Mouse (Mus musculus): ENCODE measurements at regions not wholly inside any gene's neighbourhood (a gene's known extent, or its start where the extent isn't known, plus 50 kb on each side); places are given as distances from the start of the nearest gene placed in this dataset.
A peak's percentile ranks its signal among the peaks of the same experiment; 100 is the strongest.

DNA sequence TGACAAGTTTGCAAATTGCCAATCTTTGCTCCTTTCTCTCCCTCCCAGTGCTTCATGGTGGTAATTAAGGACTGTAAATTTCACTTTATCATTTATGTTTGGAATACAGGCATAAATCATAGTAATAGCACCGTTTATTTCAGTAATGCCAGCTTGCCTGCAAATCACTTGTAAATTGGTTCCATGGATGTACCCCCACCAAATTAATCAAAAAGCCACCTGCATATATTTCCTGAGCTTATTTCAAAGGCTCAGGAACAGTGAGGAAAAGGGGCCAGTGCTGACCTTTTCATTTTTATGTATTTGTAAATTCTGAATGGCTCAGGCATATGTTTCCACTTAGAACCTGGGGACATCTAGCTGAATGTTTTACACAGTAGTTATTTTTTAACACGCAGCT is 115.0 kb downstream of the D3Ertd751e start:
- DNase-seq, result no peak

DNA sequence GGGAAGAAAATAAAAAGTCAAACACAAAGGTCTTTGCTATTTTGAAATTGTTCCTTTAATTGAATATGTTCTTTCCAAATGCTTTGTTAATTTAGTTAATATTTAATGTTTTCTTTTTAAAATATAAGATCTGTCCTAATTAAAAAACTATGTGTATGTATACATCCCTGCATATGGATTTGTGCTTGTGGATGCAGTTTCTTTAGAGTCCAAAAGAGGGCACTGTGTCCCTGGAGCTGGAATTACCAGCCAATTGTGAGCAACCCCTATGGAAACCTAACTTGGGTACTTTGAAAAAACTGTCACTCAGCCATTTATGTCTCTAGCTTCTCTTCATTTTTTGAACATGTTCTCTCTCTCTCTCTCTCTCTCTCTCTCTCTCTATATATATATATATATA is 120.3 kb downstream of the D3Ertd751e start:
- DNase-seq, result no peak

DNA sequence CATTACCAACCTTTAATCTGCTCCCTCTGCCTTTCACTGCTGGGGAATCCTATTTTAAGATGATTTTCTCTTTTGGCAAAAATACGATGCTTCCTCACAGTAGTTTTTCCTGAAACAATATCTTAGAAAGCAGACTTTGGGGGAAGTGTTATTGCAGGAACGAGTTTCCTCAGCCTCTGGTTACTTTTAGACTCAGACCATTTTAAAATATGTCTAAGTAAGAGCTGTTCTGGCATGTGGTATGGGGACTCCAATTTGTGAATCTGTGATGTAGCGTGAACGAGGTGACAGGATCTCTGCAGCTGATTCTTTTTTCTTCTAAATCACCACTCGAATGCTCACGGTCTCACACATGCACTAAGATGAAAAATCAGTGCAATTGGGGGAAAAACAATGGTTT is 166.5 kb downstream of the D3Ertd751e start:
- DNase-seq, result no peak

- no peak for DNase-seq
Measured at GRCm38 (mm10) chr3:41913190-41913589, 170.8 kb downstream of the D3Ertd751e start.

DNA sequence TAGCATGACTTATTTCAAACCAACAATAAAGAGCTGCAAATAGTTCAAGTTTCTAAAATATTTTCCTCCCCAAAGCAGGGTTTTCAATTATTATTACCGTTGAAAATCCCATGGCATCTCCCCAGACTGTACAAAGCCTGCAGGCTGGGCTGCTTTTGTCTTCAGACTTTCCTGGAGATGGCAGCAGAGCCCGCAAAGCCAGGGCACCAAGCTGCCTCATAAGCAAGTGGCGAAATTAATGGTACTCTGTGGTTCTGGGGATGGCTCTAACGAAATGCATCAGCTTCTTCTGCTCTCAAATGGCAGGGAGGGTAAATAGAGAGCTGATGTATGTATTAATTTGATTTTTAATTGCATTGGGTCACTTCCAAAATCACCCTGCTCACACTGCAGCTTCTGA is 197.4 kb downstream of the D3Ertd751e start:
- DNase-seq, result no peak

DNA sequence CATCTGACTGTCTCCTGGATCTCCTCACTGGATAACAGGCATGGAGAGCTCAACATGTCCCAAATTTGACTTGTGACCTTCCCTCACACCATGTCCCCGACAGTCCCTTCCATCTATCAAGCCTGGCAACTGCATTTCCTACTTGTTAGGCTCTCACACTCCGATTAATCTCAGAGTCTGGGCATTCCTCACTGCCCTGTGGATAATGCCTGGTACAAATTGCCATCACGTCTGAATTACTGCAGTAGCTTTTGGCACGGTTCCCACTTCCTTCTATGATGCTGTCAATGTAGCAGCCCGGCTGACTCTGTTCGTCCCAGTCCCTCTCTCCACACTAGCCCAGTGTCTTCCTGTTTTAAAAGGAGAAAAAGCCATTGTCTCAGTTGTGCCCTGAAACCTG is 200.6 kb downstream of the D3Ertd751e start:
- DNase-seq, result no peak

DNA sequence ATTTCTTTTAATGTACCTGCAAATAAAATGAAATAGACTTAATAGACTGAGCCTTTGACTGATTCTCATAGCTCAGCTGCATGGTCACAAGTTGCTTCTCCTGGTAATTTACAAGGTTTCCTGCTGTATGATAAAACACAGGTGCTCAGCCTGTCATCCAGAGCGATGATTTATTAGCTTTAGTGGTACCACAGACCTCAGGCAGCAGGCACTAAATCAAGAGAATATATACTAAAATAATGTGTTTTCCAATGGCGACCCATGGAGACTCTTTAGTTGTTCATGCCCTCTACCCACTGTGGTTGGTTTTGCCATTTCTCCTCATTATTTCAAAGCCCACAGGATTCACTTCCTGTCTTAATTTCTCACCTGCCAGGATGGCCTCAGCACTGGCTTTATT is 207.0 kb downstream of the D3Ertd751e start:
- no peak for DNase-seq

GRCm38 (mm10) chr3:41957385-41957784 is 215.0 kb downstream of the D3Ertd751e start:
- no peak for DNase-seq

DNA sequence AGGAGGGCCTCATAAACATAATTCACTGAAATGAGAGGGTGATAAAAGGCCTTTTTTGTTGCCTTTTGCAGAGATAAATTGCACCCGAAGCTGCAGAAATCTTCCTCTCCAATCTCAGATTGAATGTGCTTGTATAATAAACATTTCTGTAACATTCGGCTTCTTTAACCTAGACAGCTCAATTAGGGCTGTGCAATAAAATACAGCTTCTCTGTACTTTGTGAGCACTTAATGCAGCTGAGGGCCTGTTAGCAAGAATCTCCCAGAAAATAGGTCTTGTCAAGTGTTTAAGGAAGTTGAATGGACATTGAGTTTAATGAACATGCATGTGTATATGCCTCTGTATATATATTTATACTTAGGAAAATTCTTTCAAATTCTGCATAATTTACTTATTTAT is 217.8 kb downstream of the D3Ertd751e start:
- no peak for DNase-seq

DNA sequence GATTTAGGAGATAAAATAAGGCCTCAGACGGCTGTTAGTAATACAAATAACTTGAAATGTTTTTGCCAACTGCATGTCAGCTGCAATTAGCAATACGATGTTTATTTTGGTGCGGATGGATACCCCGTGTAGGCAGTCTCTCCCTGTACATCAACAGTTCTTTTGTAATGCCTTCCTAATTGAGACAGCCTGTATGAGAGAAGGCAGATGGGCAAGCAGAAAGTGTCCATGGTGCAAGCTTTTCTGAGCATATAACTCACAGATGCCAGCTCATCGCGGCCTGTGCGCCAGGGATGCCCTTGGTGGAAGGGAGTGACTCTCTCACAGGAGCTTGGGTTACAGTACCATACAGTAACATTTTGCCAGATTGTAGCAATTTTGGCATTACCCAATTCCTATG is 220.5 kb downstream of the D3Ertd751e start:
- DNase-seq, result no peak

DNA sequence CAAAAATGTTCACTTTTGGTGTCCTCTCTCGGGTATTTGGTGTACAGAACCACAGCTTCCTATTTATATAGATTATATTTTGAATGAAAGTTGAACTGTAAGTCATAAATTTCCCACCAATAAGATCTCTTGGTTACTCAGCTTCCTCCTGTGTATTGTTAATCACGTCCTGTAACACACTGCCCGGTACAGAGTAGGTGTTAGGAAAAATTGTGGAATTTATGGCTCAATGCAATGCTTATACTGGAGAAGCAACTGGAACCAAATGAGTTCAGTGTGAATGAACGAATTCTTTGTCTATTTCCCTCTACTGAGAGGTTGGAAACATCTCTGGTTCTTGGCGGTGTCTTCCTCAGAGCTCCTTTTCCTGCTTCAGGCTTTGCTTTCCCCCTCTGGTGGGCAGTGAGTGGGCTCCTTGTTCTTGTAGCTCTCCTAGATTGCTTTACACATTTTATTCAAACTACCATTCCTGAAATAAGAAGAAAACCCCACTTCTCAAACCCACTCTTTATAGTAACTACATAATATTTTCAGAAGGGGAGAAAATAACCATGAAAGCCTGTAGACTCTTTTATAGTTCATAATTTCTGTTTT is 264.4 kb downstream of the D3Ertd751e start:
- no peak for DNase-seq

GRCm38 (mm10) chr3:42023187-42023586 is 280.8 kb downstream of the D3Ertd751e start:
- DNase-seq, result no peak

GRCm38 (mm10) chr3:42039632-42040031 is 297.2 kb downstream of the D3Ertd751e start:
- no peak for DNase-seq

DNA sequence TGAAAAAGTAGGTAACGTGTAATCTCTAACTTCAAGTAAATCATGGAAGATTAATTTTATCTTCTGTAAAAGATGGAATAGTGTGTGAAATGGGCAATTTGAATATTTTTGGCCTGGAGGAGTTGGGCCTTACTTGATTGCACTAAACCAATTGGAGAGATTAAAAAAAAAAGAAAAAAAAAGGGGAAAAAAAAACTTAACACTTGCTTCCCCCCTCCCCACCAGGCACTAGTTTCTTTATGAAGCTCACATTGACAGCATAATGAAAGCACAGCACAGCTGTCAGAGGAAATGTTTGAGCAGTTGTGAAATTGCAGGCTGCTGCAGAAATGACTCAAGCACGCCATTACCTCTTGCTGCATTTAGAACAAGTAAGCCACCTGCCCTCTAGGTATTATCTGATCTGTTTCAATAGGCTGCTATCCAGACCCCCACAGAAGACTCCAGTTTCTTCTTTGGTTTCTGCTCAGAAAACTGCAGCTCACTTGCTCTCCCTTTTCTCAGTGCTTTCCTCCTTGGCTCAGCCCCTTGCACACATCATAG is 297.9 kb downstream of the D3Ertd751e start:
- DNase-seq, result no peak

- DNase-seq, result no peak
Measured at GRCm38 (mm10) chr3:42040959-42041358, 298.5 kb downstream of the D3Ertd751e start.

DNA sequence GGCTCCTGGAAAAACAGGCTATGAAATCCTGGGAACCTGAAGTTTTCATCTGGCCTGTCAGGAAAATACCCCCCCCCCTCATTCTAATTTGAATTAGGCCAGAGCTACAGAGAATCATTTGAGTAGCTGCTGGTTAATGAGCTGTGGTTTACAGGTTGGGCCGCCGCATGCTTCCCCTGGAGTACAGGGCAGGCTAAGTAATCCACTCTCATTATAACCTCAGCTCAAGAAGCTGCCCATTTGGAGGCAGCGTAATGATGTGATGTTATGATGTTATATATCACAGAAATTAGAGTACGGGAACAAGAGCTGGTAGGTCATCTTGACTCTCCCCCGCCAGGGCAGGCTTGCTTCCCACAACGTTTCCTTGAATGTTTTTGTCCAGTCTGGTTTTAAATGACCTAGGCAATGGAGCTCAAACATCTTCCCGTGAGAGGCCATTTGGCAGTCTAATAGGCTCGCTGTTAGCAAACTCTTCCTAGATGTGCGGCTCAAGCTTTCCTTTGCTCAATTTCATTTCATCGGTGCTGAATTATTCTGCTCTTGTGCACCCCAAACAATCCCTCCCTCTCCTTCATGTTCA is 315.0 kb downstream of the D3Ertd751e start:
- DNase-seq, result no peak

- no peak for DNase-seq
Measured at GRCm38 (mm10) chr3:42065093-42065935, 322.9 kb downstream of the D3Ertd751e start.

DNA sequence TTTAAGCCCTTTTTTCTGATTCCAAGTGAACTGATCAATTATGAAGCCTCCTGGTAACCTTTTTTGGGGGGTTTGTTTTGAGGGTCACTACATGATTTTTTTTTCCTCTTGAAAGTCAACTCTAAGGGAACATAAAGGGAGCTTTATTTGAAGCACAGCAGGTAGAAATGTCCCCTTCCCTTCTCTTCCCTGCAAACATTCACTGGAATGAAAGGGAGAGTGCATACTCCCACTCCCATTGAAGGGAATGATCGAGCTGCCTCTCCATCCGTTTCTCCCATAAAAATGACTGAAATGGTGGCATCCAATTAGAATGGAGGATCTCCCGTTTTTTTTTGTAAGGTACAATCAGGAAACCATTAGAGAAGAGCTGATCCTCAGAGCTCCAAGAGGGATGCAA is 323.6 kb downstream of the D3Ertd751e start:
- no peak for DNase-seq

- no peak for DNase-seq
Measured at GRCm38 (mm10) chr3:42067036-42067435, 324.6 kb downstream of the D3Ertd751e start.

- DNase-seq, result peak; percentile 16 to 44
Measured at GRCm38 (mm10) chr3:42074532-42075287, 332.3 kb downstream of the D3Ertd751e start.

GRCm38 (mm10) chr3:42110976-42111847 is 368.8 kb downstream of the D3Ertd751e start:
- DNase-seq, result peak; percentile 13 to 27

All from cerebellum, adult 18-20 months (tissue).